Mouse (Mus musculus): ENCODE results near the gene Ptprb. TPM values are rescaled to one million over a fixed set of nuclear protein-coding genes. Genes with fewer than 3 reads are reported as not detected.

Gene Ptprb
- polyA plus RNA-seq, 1 experiment from 2014 or later, result 2.9 TPM

- Histone ChIP-seq H3K27me3 (ENCODE audit: control insufficient read depth, insufficient read depth, low read length) (no peaks in the 10 kb centered on the region), H3K4me3 (ENCODE audit: low read depth, low read length) (no peak overlapping the region), H3K9me3 (ENCODE audit: control insufficient read depth, low read length) (no peaks in the 10 kb centered on the region), H3K4me1 (replicated peaks; ENCODE audit: control insufficient read depth, insufficient read depth, low read length) (no peaks in the 10 kb centered on the region), H3K36me3 (ENCODE audit: control insufficient read depth, insufficient read depth, low read length) (no peaks in the 10 kb centered on the region), H3K4me2 (ENCODE audit: low read depth, low read length, severe bottlenecking) (no peak overlapping the region), H3K9ac (ENCODE audit: low read length) (no peak overlapping the region), H3K27ac (ENCODE audit: low read depth, low read length) (no peak overlapping the region)
- ATAC-seq (replicated peaks; ENCODE audit: low FRiP score) (no peak), DNase-seq (ENCODE audit: low spot score) (no peak)
- 80% methylated on average over 7 of the region's 7 CpGs for WGBS
Measured at GRCm38 (mm10) chr10:116286697-116287344, 11.5 kb downstream of the Ptprb start.

- no peak for ATAC-seq (replicated peaks; ENCODE audit: low FRiP score)
- H3K27ac ChIP-seq (ENCODE audit: low read depth, low read length), result no peak overlapping the region
- WGBS, result 82% methylated on average over 9 of the region's 9 CpGs
Measured at GRCm38 (mm10) chr10:116288130-116288529, 12.8 kb downstream of the Ptprb start.

GRCm38 (mm10) chr10:116290483-116290882 is 15.2 kb downstream of the Ptprb start:
- DNase-seq (ENCODE audit: low spot score) (no peak), ATAC-seq (replicated peaks; ENCODE audit: low FRiP score) (no peak)
- Histone ChIP-seq H3K27me3 (ENCODE audit: control insufficient read depth, insufficient read depth, low read length) (no peaks in the 10 kb centered on the region), H3K9ac (ENCODE audit: low read length) (no peak overlapping the region), H3K27ac (ENCODE audit: low read depth, low read length) (no peak overlapping the region), H3K4me3 (ENCODE audit: low read depth, low read length) (no peak overlapping the region), H3K4me2 (ENCODE audit: low read depth, low read length, severe bottlenecking) (no peak overlapping the region), H3K36me3 (ENCODE audit: control insufficient read depth, insufficient read depth, low read length) (no peaks in the 10 kb centered on the region), H3K9me3 (ENCODE audit: control insufficient read depth, low read length) (no peaks in the 10 kb centered on the region), H3K4me1 (replicated peaks; ENCODE audit: control insufficient read depth, insufficient read depth, low read length) (no peaks in the 10 kb centered on the region)
- 83% methylated on average over 4 of the region's 4 CpGs for WGBS

More at GRCm38 (mm10) chr10:116288130-116288529, 12.8 kb downstream of the Ptprb start:
- Histone ChIP-seq H3K4me1 (replicated peaks; ENCODE audit: control insufficient read depth, insufficient read depth, low read length) (no peaks in the 10 kb centered on the region), H3K4me2 (ENCODE audit: low read depth, low read length, severe bottlenecking) (no peak overlapping the region), H3K36me3 (ENCODE audit: control insufficient read depth, insufficient read depth, low read length) (no peaks in the 10 kb centered on the region), H3K9me3 (ENCODE audit: control insufficient read depth, low read length) (no peaks in the 10 kb centered on the region), H3K4me3 (ENCODE audit: low read depth, low read length) (no peak overlapping the region), H3K27me3 (ENCODE audit: control insufficient read depth, insufficient read depth, low read length) (no peaks in the 10 kb centered on the region), H3K9ac (ENCODE audit: low read length) (no peak overlapping the region)
- DNase-seq (ENCODE audit: low spot score), result no peak

GRCm38 (mm10) chr10:116291153-116291755 is 15.9 kb downstream of the Ptprb start:
- H3K9ac ChIP-seq (ENCODE audit: low read length), result no peak overlapping the region
- no peak for ATAC-seq (replicated peaks; ENCODE audit: low FRiP score)
- H3K4me3 ChIP-seq (ENCODE audit: low read depth, low read length), result no peak overlapping the region
- no peaks in the 10 kb centered on the region for H3K27me3 ChIP-seq (ENCODE audit: control insufficient read depth, insufficient read depth, low read length)
- H3K4me2 ChIP-seq (ENCODE audit: low read depth, low read length, severe bottlenecking), result no peak overlapping the region
- H3K4me1 ChIP-seq (replicated peaks; ENCODE audit: control insufficient read depth, insufficient read depth, low read length), result no peaks in the 10 kb centered on the region
- WGBS, result 84% methylated on average over 8 of the region's 8 CpGs
- DNase-seq (ENCODE audit: low spot score), result no peak
- H3K9me3 ChIP-seq (ENCODE audit: control insufficient read depth, low read length), result no peaks in the 10 kb centered on the region
- no peak overlapping the region for H3K27ac ChIP-seq (ENCODE audit: low read depth, low read length)
- no peaks in the 10 kb centered on the region for H3K36me3 ChIP-seq (ENCODE audit: control insufficient read depth, insufficient read depth, low read length)

- Histone ChIP-seq H3K9ac (ENCODE audit: low read length) (no peak overlapping the region), H3K9me3 (ENCODE audit: control insufficient read depth, low read length) (no peaks in the 10 kb centered on the region), H3K4me3 (ENCODE audit: low read depth, low read length) (no peak overlapping the region), H3K4me2 (ENCODE audit: low read depth, low read length, severe bottlenecking) (no peak overlapping the region), H3K27me3 (ENCODE audit: control insufficient read depth, insufficient read depth, low read length) (no peaks in the 10 kb centered on the region), H3K36me3 (ENCODE audit: control insufficient read depth, insufficient read depth, low read length) (no peaks in the 10 kb centered on the region), H3K4me1 (replicated peaks; ENCODE audit: control insufficient read depth, insufficient read depth, low read length) (0 out of 2 replicates have a peak, but pooled peaks cover under 1% of the 10 kb centered on the region), H3K27ac (ENCODE audit: low read depth, low read length) (no peak overlapping the region)
- DNase-seq (ENCODE audit: low spot score) (no peak), ATAC-seq (replicated peaks; ENCODE audit: low FRiP score) (no peak)
- 86% methylated on average over 4 of the region's 4 CpGs for WGBS
Measured at GRCm38 (mm10) chr10:116296439-116296838, 21.1 kb downstream of the Ptprb start.

- Histone ChIP-seq H3K4me3 (ENCODE audit: low read depth, low read length) (no peak overlapping the region), H3K27ac (ENCODE audit: low read depth, low read length) (no peak overlapping the region), H3K4me1 (replicated peaks; ENCODE audit: control insufficient read depth, insufficient read depth, low read length) (0 out of 2 replicates have a peak, but pooled peaks cover 1% of the 10 kb centered on the region), H3K4me2 (ENCODE audit: low read depth, low read length, severe bottlenecking) (no peak overlapping the region), H3K36me3 (ENCODE audit: control insufficient read depth, insufficient read depth, low read length) (no peaks in the 10 kb centered on the region), H3K9me3 (ENCODE audit: control insufficient read depth, low read length) (no peaks in the 10 kb centered on the region), H3K9ac (ENCODE audit: low read length) (no peak overlapping the region), H3K27me3 (ENCODE audit: control insufficient read depth, insufficient read depth, low read length) (peaks cover 3% of the 10 kb centered on the region; the same call in 1 of the 2 replicates)
- DNase-seq (ENCODE audit: low spot score) (no peak), ATAC-seq (replicated peaks; ENCODE audit: low FRiP score) (no peak)
- 81% methylated on average over 12 of the region's 12 CpGs for WGBS
Measured at GRCm38 (mm10) chr10:116297854-116298253, 22.5 kb downstream of the Ptprb start.

GRCm38 (mm10) chr10:116300824-116301223 is 25.5 kb downstream of the Ptprb start:
- ATAC-seq (replicated peaks; ENCODE audit: low FRiP score), result peak; percentile 21; the same call in 1 of the 2 replicates
- no peaks in the 10 kb centered on the region for H3K36me3 ChIP-seq (ENCODE audit: control insufficient read depth, insufficient read depth, low read length)
- peak overlapping the region; percentile 41 for H3K4me3 ChIP-seq (ENCODE audit: low read depth, low read length)
- H3K27me3 ChIP-seq (ENCODE audit: control insufficient read depth, insufficient read depth, low read length), result peaks cover 3% of the 10 kb centered on the region; the same call in 1 of the 2 replicates
- 0 out of 2 replicates have a peak, but pooled peaks cover 1% of the 10 kb centered on the region for H3K4me1 ChIP-seq (replicated peaks; ENCODE audit: control insufficient read depth, insufficient read depth, low read length)
- no peaks in the 10 kb centered on the region for H3K9me3 ChIP-seq (ENCODE audit: control insufficient read depth, low read length)
- peak overlapping the region; percentile 56 for H3K9ac ChIP-seq (ENCODE audit: low read length)
- H3K4me2 ChIP-seq (ENCODE audit: low read depth, low read length, severe bottlenecking), result peak overlapping the region; percentile 96
- 10% methylated on average over 7 of the region's 7 CpGs for WGBS
- no peak for DNase-seq (ENCODE audit: low spot score)
- H3K27ac ChIP-seq (ENCODE audit: low read depth, low read length), result no peak overlapping the region

GRCm38 (mm10) chr10:116301258-116301657 is 25.9 kb downstream of the Ptprb start:
- H3K9ac ChIP-seq (ENCODE audit: low read length), result peak overlapping the region; percentile 56
- H3K36me3 ChIP-seq (ENCODE audit: control insufficient read depth, insufficient read depth, low read length), result no peaks in the 10 kb centered on the region
- peak overlapping the region; percentile 96 for H3K4me2 ChIP-seq (ENCODE audit: low read depth, low read length, severe bottlenecking)
- H3K9me3 ChIP-seq (ENCODE audit: control insufficient read depth, low read length), result no peaks in the 10 kb centered on the region
- 2% methylated on average over 33 of the region's 36 CpGs for WGBS
- peak; percentile 63 for ATAC-seq (replicated peaks; ENCODE audit: low FRiP score)
- peak; percentile 66 for DNase-seq (ENCODE audit: low spot score)
- peak overlapping the region; percentile 41 for H3K4me3 ChIP-seq (ENCODE audit: low read depth, low read length)
- peaks cover 3% of the 10 kb centered on the region; the same call in 1 of the 2 replicates for H3K27me3 ChIP-seq (ENCODE audit: control insufficient read depth, insufficient read depth, low read length)
- 0 out of 2 replicates have a peak, but pooled peaks cover 1% of the 10 kb centered on the region for H3K4me1 ChIP-seq (replicated peaks; ENCODE audit: control insufficient read depth, insufficient read depth, low read length)
- no peak overlapping the region for H3K27ac ChIP-seq (ENCODE audit: low read depth, low read length)
